Mouse (Mus musculus) right cerebral cortex, postnatal 36 days (tissue): ENCODE results near the gene Rhot2.
A peak's percentile ranks its signal among the peaks of the same experiment; 100 is the strongest.

Experiments used
- DNase-seq, 2 experiments: peaks; one replicate each; pipeline ENCODE4 v3.0.0; 2022; ENCODE audit warnings: low spot score in 2 of 2, mixed read lengths in 1 of 2

Gene Rhot2

DNA sequence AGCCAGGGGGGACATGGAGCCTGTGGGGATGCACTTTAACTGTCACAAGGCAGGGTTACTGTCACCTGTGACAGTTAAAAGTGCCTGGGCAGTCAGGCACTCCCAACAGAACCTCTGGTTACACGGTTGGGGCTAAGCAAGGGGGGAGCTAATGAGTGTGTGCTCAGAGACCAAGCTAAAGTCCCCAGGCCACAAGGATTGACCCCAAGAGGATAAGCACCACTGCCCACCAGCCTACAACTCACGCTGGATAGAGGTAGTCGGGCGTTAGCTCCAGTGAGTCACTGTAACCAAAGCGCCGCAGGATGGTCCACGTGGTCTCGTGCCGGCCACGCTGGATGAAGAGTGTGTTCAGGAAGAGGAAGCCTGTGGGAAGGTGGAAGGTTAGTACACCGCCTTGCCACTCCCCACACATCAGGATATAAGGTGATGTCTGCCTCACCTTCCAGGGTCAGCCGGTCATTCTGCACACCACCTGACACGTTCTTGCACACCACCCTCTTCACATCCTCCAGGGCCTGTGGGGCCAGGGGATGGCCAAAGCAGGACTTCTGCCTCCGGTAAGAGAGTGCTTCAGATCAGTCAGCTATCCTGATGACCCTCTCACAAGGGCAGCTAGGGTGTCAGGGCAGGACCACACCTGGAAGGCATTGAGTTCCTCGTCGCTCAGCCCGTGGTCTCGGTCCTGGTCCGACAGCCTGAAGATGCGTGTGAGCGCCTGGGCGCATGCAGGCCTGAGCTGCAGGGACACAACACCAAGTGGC, 3.4 kb downstream of the Rhot2 start, which contains the start of gene Gm20683:
TSS of gene Gm20683 (minus strand) at position 647 of the 764 bp plus-strand sequence.
- no peak for DNase-seq

DNA sequence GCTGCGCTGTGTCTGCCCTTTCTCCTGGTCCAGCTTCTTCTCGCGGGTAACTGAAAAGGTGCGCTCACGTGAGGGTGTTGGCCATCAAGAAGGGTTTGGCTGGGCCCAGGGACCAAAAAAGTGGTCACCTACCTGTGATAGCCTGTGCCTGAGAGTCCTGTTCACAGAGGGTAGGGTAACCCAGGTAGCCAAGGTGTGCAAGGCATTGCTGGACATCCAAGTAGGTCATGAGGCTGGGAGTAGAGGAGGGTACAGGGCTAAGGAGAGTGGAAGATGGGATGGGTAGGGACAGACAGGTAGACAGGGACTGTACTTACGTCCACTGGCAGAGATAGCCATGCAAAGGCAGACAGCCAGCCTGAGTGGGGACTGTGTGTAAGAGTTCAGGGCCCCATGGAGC, 4.1 kb downstream of the Rhot2 start:
- no peak for DNase-seq

DNA sequence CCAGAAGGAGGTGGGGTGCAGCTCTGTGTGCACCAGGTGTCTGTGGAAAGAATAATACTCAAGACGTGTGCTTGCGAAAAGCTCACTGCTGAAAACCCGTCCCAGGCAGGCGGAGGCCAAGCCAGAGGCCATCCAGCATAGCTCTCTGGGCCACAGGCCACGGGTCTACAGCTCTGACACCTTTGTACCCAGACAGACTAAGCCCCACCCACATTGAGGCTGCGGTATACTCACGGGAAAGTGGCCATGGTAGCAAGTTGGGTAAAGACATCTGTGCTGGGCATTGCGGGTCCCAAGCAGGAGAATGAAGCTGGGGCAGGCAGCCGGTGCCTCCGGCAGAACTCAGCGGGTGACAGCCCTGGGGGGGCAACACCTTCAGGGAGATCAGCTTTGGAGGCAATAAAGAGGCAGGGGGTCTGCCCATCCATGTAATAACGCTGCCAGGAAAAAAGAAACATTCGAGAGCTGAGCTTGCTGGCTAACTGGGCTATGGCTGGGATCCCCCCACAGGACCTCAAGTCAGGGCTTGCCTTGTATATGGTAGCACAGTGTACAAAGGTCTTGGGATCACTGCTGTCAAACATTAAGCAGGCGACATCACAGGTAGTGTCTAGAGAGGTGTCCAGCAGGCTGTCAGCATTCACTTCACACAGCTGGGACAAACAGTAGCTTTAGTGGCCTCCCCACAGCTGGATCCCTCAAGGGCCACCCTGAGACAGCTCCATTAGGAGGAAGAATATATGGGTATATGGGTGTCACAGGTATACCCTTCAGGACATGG, 5.0 kb downstream of the Rhot2 start:
- DNase-seq: no peak

DNA sequence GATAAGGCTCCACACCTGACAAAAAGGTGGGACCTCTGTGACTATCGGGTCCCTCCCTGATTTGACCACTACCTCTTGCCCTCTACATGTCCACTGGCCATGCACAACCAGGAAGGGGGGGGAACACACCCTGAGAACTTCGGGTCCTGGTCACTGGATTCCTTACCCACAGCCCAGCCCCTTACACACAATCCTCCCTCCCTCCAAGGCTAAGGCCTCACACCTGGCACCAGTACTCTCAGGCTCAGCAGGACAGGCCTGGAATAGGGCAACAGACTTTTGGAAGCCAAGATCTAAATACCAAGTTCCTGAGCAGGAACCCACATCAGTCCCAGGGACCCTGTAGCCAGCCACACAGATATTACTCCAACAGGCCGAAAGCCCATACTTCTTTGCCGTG, 5.7 kb downstream of the Rhot2 start:
- DNase-seq: no peak

DNA sequence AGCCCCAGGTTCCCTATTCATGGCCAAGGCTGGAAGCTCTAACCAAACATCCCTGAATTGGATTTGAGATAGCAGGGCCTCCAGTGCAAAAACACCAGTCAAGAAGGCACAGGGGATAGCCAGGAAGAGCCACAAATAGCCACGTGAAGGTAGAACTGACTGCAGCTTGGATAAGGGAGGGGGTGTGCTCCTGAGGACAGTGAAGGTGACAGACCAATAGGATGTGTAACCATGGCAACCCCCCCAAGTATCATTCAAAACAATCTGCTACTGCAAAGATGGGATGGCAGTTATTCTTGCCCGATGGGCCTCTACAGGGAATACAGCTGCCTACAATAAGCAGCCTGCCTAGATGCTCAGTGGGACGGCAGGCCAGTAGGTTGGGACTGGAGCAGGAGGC, 7.1 kb downstream of the Rhot2 start:
- DNase-seq: no peak

DNA sequence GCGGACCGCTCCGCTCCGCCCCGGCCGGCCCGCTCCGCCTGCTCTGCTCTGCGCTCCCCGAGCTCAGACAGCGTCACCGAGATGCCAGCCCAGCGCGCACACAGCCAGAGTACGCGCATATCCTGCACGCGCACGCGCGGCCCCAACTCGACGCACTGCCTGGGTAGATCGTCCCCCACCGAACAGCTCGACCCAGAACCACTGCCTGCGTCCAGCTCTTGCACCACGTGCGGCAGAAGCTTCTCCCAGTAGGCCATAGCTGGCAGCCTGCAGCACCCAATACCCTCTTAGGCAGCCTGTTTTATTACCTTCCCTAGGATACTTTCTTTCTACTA, 7.6 kb downstream of the Rhot2 start, which contains the start of gene Rhbdl1:
TSS of gene Rhbdl1 (minus strand) at position 220 of the 335 bp plus-strand sequence.
- DNase-seq: peak; percentile 86 to 87

DNA sequence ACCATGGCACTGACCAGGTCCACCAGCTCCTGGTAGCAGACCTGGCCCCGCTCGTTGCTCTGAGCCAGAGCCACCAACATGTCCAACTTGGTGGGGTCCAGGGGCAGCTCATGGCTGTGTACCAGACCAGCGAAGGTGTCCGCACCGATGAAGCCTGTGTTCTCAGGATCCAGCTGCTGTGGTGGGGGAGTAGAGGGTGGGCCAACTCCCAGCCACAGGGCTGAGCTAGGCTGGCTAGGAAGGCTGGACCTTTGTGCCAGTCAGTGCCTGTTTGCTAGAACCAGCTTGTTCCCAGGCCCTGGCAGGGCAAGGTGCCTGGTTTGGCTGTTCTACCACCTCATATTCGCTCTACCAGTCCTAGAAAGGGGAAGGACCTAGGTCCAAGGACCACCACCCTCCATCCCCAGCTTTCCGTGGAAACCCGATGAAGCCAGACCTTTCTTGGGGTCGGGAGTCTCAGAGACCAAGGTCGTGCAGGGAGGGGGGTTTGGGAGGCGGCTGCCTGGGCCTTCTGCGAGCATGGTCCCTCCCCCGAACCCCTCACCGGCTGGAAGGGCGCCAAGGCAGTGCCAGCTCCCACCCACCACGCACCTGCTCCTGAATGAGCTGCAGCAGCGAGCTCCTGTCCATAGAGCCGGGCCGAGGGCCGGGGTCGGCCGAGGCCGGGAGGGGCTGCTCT, 8.1 kb downstream of the Rhot2 start:
- DNase-seq: no peak

DNA sequence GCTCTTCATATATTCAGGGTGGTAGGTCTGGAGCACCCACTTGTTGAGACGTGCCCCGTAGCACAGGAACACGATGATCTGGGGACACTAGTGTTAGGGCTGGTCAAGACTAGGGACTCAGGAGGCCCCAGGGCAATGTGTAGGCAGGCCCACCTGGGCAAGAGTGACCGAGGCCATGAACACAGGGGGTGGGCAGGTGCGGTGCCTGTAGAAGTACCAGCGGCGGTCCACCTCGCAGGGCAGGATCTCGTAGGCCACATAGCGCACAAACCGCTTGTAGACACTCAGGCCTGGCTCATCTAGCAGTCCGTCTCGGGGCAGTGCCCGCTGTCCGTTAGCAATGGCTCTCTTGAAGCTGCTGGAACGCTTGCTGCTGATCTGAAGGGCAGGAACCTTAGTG, 8.8 kb downstream of the Rhot2 start:
- DNase-seq: no peak

DNA sequence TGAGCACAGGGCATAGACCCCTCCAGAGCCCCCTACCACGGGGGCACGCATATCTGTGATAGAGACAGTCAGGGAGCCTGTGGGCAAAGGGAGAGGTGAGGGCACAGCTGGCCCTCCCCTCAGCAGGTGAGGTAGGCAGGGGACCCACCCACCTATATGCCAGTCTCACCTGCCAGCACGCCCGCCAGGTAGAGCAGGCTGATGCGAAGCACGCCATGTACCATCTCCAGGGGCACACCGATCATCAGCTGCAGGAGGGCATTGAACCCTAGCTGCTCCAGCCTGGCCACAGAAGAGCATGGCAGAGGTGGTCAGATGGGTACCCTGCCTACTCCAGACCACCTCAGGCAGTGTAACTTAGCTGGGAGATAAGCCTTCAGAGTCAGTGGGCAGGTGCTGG, 9.3 kb downstream of the Rhot2 start:
- DNase-seq: no peak

DNA sequence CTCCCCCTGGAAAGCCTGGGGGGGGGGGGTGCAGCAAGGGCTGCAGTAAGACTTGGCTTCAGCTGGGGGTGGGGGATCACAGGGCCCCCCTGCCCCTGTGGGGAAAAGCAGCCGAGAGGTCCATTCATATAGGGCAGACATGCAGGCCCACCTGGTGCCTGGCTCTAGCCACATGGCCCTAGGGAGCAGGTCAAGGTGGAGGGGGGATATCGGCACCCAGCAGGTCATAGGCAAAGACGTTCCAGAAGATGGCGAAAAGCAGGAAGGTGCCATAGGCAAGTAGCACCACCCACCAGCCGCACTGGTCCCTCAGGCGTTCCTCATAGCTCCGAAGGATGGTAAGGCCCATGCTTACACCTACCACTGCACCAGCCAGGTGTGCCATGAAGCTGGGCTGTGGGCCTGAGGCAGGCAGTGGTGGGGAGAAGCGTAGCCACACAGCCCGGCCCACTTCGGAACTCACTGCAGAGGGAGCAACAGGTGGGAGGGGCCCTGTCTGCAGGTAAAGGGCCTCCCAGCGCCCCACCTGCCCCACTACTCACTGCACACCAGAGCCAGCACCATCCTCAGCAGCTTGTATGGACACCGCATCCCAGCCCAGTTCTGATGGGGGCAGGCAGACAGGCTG, 9.9 kb downstream of the Rhot2 start:
- DNase-seq: no peak

DNA sequence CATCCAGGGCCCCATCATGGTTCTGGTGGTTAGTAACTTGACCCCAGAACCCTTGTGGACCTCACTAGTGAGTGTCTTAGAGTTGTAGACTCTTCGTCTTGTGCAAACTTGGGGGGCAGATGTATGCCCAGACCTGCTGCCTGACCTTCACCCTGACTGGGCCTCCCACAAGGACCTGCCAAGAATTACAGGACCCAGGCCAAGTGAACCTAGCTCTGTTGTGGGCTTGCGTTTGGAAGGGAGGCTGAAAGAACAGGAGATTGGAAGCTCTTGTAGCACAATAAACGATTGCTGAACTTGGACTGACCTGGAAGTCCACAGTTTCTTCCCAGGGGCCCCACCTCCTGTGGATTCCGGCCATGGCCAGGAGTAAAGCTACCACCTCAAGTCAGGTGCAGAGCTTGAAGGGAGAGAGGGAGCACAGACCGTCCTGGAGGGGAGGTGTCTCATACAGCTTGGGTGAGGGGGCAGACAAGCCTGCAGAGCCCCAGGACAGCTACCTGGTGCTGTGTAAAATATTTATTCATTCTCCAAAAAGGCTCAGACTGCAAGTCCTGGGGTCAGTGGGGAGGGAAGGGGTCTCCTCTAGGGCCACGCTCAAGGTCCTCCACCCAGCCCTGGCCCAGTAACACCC, 10.6 kb downstream of the Rhot2 start:
- no peak for DNase-seq

DNA sequence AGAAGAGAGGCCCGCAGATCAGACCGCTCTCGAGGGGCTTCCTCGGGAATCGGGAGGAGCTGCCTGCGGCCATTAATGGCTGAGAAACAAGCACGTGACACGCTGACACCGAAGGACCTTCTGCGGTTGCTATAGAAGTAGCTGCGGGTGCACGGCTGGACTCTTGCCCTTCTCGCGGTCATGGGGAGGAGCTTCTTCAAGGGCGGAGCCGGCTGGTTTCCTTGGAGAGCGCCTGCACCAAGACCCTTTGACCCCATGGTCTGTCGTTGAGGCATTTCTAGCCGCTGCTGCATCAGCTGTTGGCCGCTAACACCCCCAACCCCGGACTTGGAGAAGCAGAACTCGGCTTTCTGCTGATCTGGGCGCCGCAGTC, 11.4 kb downstream of the Rhot2 start, which contains the start of gene Stub1:
TSS of gene Stub1 (minus strand) at position 114 of the 373 bp plus-strand sequence.
- peak; percentile 79 to 83 for DNase-seq

DNA sequence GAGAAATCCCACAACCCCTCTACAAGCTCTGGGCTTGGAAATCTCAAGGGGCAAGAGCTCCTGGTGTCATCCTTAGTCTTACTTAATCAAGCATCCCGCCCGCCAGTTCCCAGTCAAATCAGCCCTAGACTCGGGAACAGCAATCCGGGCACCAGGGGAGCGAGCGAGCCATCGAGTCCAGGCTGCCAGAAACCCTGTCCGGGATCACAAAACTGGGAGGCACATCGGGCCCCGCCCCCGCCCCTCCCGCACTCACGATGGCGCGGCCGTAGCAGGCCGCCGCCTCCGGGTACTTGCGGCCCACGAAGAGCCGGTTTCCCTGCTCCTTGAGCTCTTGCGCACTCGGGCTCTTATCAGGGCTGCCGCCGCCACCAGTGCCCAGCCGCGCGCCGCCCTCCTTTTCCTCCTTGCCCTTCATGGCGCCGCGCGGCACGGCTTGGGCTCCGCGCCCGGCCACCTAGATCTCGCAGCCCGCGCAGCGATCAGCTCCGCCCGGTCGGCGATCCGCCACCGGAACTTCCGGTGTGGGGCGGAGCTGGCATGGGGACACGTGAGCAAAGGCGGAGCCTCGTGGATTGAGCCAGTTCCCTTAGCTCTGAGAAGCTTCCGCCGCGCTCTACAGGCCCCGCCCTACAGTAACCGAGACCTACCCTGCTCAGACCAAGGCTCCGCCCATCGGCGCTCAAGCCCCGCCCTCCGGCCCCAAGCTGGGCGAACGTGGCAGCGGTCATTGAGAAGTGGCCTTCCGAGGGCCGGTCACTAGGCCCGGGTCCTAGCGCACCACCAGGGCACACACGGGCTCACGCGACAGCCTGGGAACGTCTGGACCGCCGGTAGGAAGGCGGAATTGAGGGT, 12.0 kb downstream of the Rhot2 start:
- peak; percentile 98 to 99 for DNase-seq

DNA sequence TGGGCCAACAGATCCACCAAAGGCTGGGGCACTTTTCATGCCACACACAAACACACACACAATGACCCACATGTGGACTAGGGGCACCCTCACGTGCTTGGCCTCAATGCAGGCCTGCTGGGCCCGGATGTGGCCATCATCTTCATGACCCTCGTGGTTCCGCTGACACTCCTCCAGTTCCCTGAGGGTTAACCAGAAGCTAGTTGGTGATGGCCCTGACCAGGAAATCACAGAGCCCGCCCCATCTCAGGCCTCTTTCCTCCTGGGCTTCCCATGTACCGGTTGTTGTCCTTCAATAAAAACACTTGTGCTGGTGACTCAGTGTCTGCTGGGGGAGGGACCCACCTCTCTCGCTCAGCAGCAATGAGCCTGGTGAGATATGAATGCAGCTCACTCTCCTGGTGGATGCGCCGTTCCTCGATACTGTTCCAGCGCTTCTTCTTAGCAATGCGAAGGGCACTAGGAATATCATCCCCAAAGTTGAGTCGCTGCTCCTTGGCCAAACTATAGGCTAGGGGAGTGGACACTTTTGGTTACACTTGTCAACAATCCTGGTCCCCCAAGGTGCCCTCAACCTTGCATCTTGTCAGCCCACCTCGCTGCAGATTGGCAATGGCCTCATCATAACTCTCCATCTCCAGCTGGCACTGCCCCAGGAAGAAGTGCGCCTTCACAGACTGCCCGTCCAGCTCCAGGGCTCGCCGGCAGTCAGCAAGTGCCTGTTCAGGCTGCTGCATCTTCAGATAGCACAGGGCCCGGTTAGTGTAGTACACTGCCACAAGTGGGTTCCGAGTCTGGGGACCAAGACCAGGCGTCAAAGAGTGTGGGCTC, 13.0 kb downstream of the Rhot2 start:
- DNase-seq: no peak

DNA sequence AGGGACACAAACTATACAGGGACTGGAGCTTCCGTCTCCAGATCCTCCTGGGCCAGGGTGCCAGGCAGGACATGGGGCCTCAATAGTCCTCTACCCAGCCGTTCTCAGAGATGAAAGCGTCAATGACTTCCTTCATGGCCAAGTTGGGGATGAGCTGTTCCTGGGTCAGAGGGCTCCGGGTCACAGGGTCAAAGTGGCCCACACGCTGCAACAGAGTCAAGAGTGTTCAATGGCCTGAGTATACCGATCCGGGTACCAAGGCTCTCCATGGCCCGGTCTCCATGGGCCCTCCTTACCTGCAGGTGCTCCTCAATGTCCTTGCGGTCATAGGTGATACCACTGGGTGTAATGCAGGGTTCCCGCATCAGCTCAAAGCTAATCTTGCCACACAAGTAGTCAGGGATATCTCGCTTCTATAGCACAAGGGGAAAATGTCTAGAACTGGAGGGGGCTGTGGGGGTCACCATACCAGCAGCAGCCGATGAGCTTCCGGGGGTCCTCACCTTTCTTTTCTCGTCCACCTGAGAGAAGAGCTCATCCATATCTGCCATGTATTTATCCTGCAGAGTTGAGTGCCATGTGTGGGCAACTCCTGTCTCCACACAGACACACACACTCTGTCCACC, 13.7 kb downstream of the Rhot2 start:
- no peak for DNase-seq

DNA sequence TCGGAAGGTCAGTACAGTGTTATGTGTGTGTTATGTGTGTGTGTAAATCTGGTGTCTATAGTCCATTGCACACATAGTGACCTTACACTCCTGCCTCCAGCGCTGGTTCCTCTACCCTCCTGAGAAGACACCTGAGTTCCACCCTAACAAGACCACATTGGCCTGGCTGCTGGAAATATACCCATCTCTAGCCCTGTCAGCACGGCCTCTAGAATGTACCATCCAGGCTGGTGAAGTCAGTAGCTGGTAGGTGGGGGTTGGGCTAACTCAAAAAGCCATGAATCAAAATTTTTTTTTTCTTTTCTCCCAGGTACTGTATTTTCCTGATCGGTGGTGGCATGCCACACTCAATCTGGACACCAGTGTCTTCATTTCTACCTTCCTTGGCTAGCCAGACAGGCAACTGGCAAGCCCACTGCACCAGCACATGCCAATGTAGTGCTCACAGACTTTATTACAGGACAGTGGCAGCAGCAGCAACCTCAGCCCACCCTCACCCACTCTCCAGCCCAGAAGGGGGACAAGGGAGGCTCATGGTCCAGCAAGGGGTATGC, 14.4 kb downstream of the Rhot2 start:
- DNase-seq: no peak

DNA sequence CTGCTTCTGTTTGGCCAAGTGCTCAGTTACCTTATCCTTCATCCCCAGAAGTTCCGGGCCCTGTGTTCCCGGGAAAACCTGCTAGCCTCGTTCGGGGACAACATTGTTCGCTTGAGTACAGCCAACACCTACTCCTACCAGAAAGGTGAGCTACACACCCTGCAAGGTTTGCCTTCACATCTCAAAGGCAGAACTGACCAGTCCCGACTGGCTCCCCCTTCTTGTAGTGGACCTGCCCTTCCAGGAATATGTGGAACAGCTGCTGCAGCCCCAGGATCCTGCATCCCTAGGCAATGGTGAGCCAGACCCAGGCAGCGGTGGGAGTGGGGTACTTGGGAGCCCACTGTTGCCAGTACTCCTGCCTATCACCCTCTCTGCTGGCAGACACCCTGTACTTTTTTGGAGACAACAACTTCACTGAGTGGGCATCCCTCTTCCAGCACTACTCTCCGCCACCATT, 15.1 kb downstream of the Rhot2 start:
- DNase-seq: no peak

DNA sequence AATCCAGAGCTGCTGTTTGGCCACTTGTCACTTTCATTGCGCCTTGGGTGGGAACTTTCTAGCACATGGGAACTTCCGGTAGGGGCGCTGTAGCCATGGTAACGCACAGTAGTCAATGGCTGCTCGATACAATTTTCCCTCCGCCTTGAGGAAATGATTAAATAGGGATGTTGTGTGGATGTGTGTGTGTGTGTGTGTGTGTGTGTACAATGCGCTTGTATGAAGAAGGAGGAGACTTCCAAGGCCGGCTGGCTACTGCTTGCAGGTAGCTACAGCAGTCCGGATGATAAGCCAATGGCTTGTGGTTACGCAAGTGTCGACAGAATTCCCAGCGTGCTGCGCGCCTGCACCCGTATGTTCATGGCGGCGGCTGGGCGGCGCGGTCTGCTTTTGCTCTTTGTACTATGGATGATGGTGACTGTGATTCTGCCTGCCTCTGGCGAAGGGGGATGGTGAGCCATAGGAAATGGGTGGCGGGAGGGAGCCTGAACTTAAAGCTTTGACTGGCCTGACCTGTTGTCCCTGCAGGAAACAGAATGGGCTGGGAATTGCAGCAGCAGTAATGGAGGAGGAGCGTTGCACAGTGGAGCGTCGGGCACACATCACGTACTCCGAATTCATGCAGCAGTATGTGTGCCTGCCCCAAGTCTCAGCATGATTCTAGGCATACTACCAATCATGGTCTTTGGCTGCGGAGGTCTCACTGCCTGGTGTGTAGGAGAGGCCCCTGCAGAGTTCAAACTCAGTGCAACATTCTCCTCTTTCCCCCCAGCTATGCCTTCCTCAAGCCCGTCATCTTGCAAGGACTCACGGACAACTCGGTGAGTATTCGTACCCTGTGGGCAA, 15.7 kb downstream of the Rhot2 start, which contains the start of gene Jmjd8:
TSS of gene Jmjd8 (plus strand) at position 156 of the 846 bp plus-strand sequence.
- DNase-seq: peak; percentile 82
